Mouse (Mus musculus) stomach, postnatal 0 days (tissue): ENCODE measurements around the gene Fgf2. TPM values are rescaled to one million over a fixed set of nuclear protein-coding genes. Genes with fewer than 3 reads are reported as not detected.

Source experiments
- ATAC-seq: fragments of 200-750 bp; cut with Nextera tagmentation; 2 replicates; pipeline ENCODE4 v1.8.0; 2017; ENCODE audit not compliant: low FRiP score, low TSS enrichment
- DNase-seq: peaks from one replicate; pipeline ENCODE4 v3.0.0-alpha.2; 2016; ENCODE audit warnings: low spot score
- H3K27ac ChIP-seq: fragments of 300-500 bp; sonication (generic); replicated peaks from 2 replicates; pipeline ENCODE4 v1.5.1; 2014; ENCODE audit warnings: mild to moderate bottlenecking, control low read depth
- H3K27me3 ChIP-seq: fragments of 300-500 bp; sonication (generic); 2 replicates; pipeline ENCODE4 v1.6.1; 2014; ENCODE audit warnings: low read length; ENCODE audit not compliant: control insufficient read depth, insufficient read depth
- H3K36me3 ChIP-seq: fragments of 300-500 bp; sonication (generic); 2 replicates; pipeline ENCODE4 v1.6.1; 2014; ENCODE audit warnings: low read length, mixed read lengths; ENCODE audit not compliant: control insufficient read depth, insufficient read depth
- H3K4me1 ChIP-seq: fragments of 300-500 bp; sonication (generic); replicated peaks from 2 replicates; pipeline ENCODE4 v1.6.1; 2014; ENCODE audit warnings: antibody characterized with exemption; ENCODE audit not compliant: control insufficient read depth, insufficient read depth
- H3K4me2 ChIP-seq: fragments of 300-500 bp; sonication (generic); replicated peaks from 2 replicates; pipeline ENCODE4 v1.6.1; 2014; ENCODE audit warnings: low read depth, mild to moderate bottlenecking, control low read depth, moderate library complexity
- H3K4me3 ChIP-seq: fragments of 300-500 bp; sonication (generic); 2 replicates; pipeline ENCODE4 v1.5.1; 2014; ENCODE audit warnings: low read depth, low read length, control low read depth
- H3K9ac ChIP-seq: fragments of 300-500 bp; sonication (generic); 2 replicates; pipeline ENCODE4 v1.6.1; 2014; ENCODE audit warnings: mild to moderate bottlenecking, low read length, control low read depth, mixed read lengths
- H3K9me3 ChIP-seq: fragments of 300-500 bp; sonication (generic); 2 replicates; pipeline ENCODE4 v1.6.1; 2016; ENCODE audit warnings: low read length; ENCODE audit not compliant: control insufficient read depth
- CTCF ChIP-seq: IDR thresholded peaks from 2 replicates; pipeline ENCODE4 v1.5.1; 2016; ENCODE audit warnings: antibody characterized with exemption, low read depth, mild to moderate bottlenecking, moderate library complexity
- EP300 ChIP-seq: optimal IDR thresholded peaks from 2 replicates; pipeline ENCODE3; 2016; ENCODE audit warnings: antibody characterized with exemption
- WGBS: fragments of 180-500 bp; shearing (Covaris S2); extraction: QIAGEN DNeasy Blood & Tissue Kit; methylation state at CpG from one replicate; pipeline ENCODE4 v1.1.7; 2014; 5-methylcytosine and 5-hydroxymethylcytosine counted together
- polyA plus RNA-seq: library from polyadenylated mRNA; unstranded; fragments of >200 nt; fragmentation: Nextera tagmentation; extraction: Ambion mirVana; gene quantifications from 2 replicates; pipeline ENCODE4 v1.2.1, GENCODE M21; 2015

The Fgf2 gene
- polyA plus RNA-seq, 1 experiment from 2014 or later = 1.2 TPM

- H3K4me3 ChIP-seq = no peak overlapping the region
- H3K36me3 ChIP-seq = no peaks in the 10 kb centered on the region
- H3K27me3 ChIP-seq = no peaks in the 10 kb centered on the region
- ATAC-seq = no peak; the same call in 1 of the 2 replicates
- no peak overlapping the region for H3K4me2 ChIP-seq
- TF ChIP-seq EP300 = no peak
- no peak for TF ChIP-seq CTCF
- no peak overlapping the region for H3K9ac ChIP-seq
- DNase-seq = no peak
- 69% methylated on average over 6 of the region's 6 CpGs for WGBS
- peaks cover 2% of the 10 kb centered on the region; the same call in 1 of the 2 replicates for H3K4me1 ChIP-seq
- no peak overlapping the region for H3K27ac ChIP-seq
- H3K9me3 ChIP-seq = no peaks in the 10 kb centered on the region
These were observed 30.3 kb downstream of the Fgf2 start for GRCm38 (mm10) chr3:37378412-37378811.

- ATAC-seq (no peak), DNase-seq (no peak)
- no peak overlapping the region for H3K27ac ChIP-seq
- TF ChIP-seq EP300 (no peak), CTCF (peak; percentile 39)
- H3K9me3 ChIP-seq = no peaks in the 10 kb centered on the region
- H3K4me3 ChIP-seq = no peak overlapping the region
- H3K9ac ChIP-seq = no peak overlapping the region
- no peaks in the 10 kb centered on the region for H3K27me3 ChIP-seq
- 82% methylated on average over 14 of the region's 14 CpGs for WGBS
- no peak overlapping the region for H3K4me2 ChIP-seq
- H3K36me3 ChIP-seq = no peaks in the 10 kb centered on the region
- peaks cover 2% of the 10 kb centered on the region; the same call in 1 of the 2 replicates for H3K4me1 ChIP-seq
These were observed 31.1 kb downstream of the Fgf2 start for GRCm38 (mm10) chr3:37379201-37379600.

GRCm38 (mm10) chr3:37379930-37380881, 32.1 kb downstream of the Fgf2 start:
- Histone ChIP-seq H3K9ac (no peak overlapping the region), H3K9me3 (no peaks in the 10 kb centered on the region), H3K27me3 (no peaks in the 10 kb centered on the region), H3K4me1 (peaks cover 2% of the 10 kb centered on the region; the same call in 1 of the 2 replicates), H3K36me3 (no peaks in the 10 kb centered on the region), H3K27ac (peak overlapping the region; percentile 49), H3K4me2 (no peak overlapping the region), H3K4me3 (no peak overlapping the region)
- ATAC-seq = no peak; the same call in 1 of the 2 replicates
- 38% methylated on average over 18 of the region's 18 CpGs for WGBS
- peak; percentile 27 for DNase-seq
- no peak for TF ChIP-seq EP300
- no peak for TF ChIP-seq CTCF

GRCm38 (mm10) chr3:37381457-37381856, 33.3 kb downstream of the Fgf2 start:
- Histone ChIP-seq H3K36me3 (no peaks in the 10 kb centered on the region), H3K9ac (no peak overlapping the region), H3K9me3 (no peaks in the 10 kb centered on the region), H3K4me3 (no peak overlapping the region), H3K4me1 (peaks cover 2% of the 10 kb centered on the region; the same call in 1 of the 2 replicates), H3K27ac (no peak overlapping the region; the same call in 1 of the 2 replicates), H3K27me3 (no peaks in the 10 kb centered on the region), H3K4me2 (no peak overlapping the region)
- no peak for TF ChIP-seq EP300
- no peak for TF ChIP-seq CTCF
- 49% methylated on average over 6 of the region's 6 CpGs for WGBS
- no peak for DNase-seq
- ATAC-seq = no peak

- H3K4me2 ChIP-seq = no peak overlapping the region
- peaks cover 2% of the 10 kb centered on the region; the same call in 1 of the 2 replicates for H3K4me1 ChIP-seq
- ATAC-seq (no peak), DNase-seq (no peak)
- H3K9ac ChIP-seq = no peak overlapping the region
- TF ChIP-seq CTCF (peak; percentile 21; the same call in 1 of the 2 replicates), EP300 (no peak)
- H3K27ac ChIP-seq = 0 out of 2 replicates have a peak overlapping the region, but pooled peaks have one; percentile 8
- 65% methylated on average over 6 of the region's 6 CpGs for WGBS
- no peaks in the 10 kb centered on the region for H3K9me3 ChIP-seq
- no peak overlapping the region for H3K4me3 ChIP-seq
- no peaks in the 10 kb centered on the region for H3K27me3 ChIP-seq
- H3K36me3 ChIP-seq = no peaks in the 10 kb centered on the region
These were observed 35.1 kb downstream of the Fgf2 start for GRCm38 (mm10) chr3:37383096-37383765.
